Mouse (Mus musculus) liver, embryonic 16.5 days (tissue): ENCODE measurements around the gene Gapdh. TPM values are rescaled to one million over a fixed set of nuclear protein-coding genes. Genes with fewer than 3 reads are reported as not detected.

ENCODE experiments used
- ATAC-seq: fragments of 200-750 bp; cut with Nextera tagmentation; 2 replicates; pipeline ENCODE4 v1.8.0; 2017; ENCODE audit warnings: low read depth, mild to moderate bottlenecking, moderate number of reproducible peaks, moderate library complexity
- H3K27ac ChIP-seq: fragments of 300-500 bp; sonication (generic); 2 replicates; pipeline ENCODE4 v1.5.1; 2014; ENCODE audit warnings: mild to moderate bottlenecking, low read length
- H3K27me3 ChIP-seq: fragments of 300-500 bp; sonication (generic); 2 replicates; pipeline ENCODE4 v1.6.1; 2014; ENCODE audit warnings: low read depth, low read length, mixed read lengths; ENCODE audit not compliant: control insufficient read depth, insufficient read depth
- H3K36me3 ChIP-seq: fragments of 300-500 bp; sonication (generic); 2 replicates; pipeline ENCODE4 v1.6.1; 2014; ENCODE audit warnings: mild to moderate bottlenecking; ENCODE audit not compliant: control insufficient read depth, insufficient read depth
- H3K4me1 ChIP-seq: fragments of 300-500 bp; sonication (generic); 2 replicates; pipeline ENCODE4 v1.6.1; 2014; ENCODE audit warnings: low read depth, low read length, mixed read lengths; ENCODE audit not compliant: control insufficient read depth
- H3K4me2 ChIP-seq: fragments of 300-500 bp; sonication (generic); 2 replicates; pipeline ENCODE4 v1.6.1; 2014; ENCODE audit warnings: low read depth, low read length, mixed read lengths
- H3K4me3 ChIP-seq: fragments of 300-500 bp; sonication (generic); 2 replicates; pipeline ENCODE4 v1.5.1; 2014; ENCODE audit warnings: low read depth, mild to moderate bottlenecking, low read length
- H3K9ac ChIP-seq: fragments of 300-500 bp; sonication (generic); 2 replicates; pipeline ENCODE4 v1.6.1; 2014; ENCODE audit warnings: low read depth, low read length
- H3K9me3 ChIP-seq: fragments of 300-500 bp; sonication (generic); replicated peaks from 2 replicates; pipeline ENCODE4 v1.6.1; 2016; ENCODE audit warnings: low read length; ENCODE audit not compliant: control insufficient read depth
- WGBS: fragments of 180-500 bp; shearing (Covaris S2); extraction: QIAGEN DNeasy Blood & Tissue Kit; methylation state at CpG from one replicate; pipeline ENCODE4 v1.1.7; 2014; ENCODE audit not compliant: insufficient replicate concordance; 5-methylcytosine and 5-hydroxymethylcytosine counted together
- microRNA-seq: library from miRNA; unstranded; fragments of <30 nt; microRNA quantifications from one replicate; pipeline ENCODE4, GENCODE M21; 2016
- polyA plus RNA-seq: library from polyadenylated mRNA; unstranded; fragments of >200 nt; fragmentation: Nextera tagmentation; extraction: Ambion mirVana; gene quantifications from 2 replicates; pipeline ENCODE4 v1.2.1, GENCODE M21; 2015

Gapdh gene
- polyA plus RNA-seq, 1 experiment from 2014 or later, result 1,202 TPM

GRCm38 (mm10) chr6:125132470-125132869 is 33.8 kb downstream of the Gapdh start:
- no peak for ATAC-seq
- Histone ChIP-seq H3K4me2 (peak overlapping the region; percentile 91), H3K27ac (peak overlapping the region; percentile 56), H3K27me3 (no peaks in the 10 kb centered on the region), H3K4me3 (peak overlapping the region; percentile 82), H3K9me3 (no peaks in the 10 kb centered on the region), H3K9ac (peak overlapping the region; percentile 81), H3K4me1 (peaks cover 15% of the 10 kb centered on the region), H3K36me3 (peaks cover 51% of the 10 kb centered on the region)
- WGBS, result 2% methylated on average over 11 of the region's 11 CpGs

- no peaks in the 10 kb centered on the region for H3K9me3 ChIP-seq
- ATAC-seq, result peak; percentile 90
- WGBS, result under 1% methylated on average over 66 of the region's 66 CpGs
- peaks cover 15% of the 10 kb centered on the region for H3K4me1 ChIP-seq
- H3K9ac ChIP-seq, result peak within 1 kb of the TSS; percentile 81
- peak within 1 kb of the TSS; percentile 91 for H3K4me2 ChIP-seq
- H3K4me3 ChIP-seq, result peak within 1 kb of the TSS; percentile 82
- peaks cover 47% of the 10 kb centered on the region for H3K36me3 ChIP-seq
- peak within 1 kb of the TSS; percentile 87 for H3K27ac ChIP-seq
- no peaks in the 10 kb centered on the region for H3K27me3 ChIP-seq
Observed at GRCm38 (mm10) chr6:125131302-125132156, 34.7 kb downstream of the Gapdh start, which contains the start of gene Nop2. Gene Nop2, plus strand, starts transcription at chr6:125131909.

GRCm38 (mm10) chr6:125129710-125130402 is 36.4 kb downstream of the Gapdh start:
- no peak overlapping the region for H3K27ac ChIP-seq
- no peak for ATAC-seq

GRCm38 (mm10) chr6:125128724-125129123 is 37.5 kb downstream of the Gapdh start:
- Histone ChIP-seq H3K27ac (no peak overlapping the region), H3K9me3 (no peaks in the 10 kb centered on the region), H3K4me3 (no peak overlapping the region), H3K36me3 (peaks cover 38% of the 10 kb centered on the region), H3K9ac (no peak overlapping the region), H3K27me3 (no peaks in the 10 kb centered on the region), H3K4me2 (no peak overlapping the region), H3K4me1 (peaks cover 15% of the 10 kb centered on the region)
- 84% methylated on average over 12 of the region's 12 CpGs for WGBS
- ATAC-seq, result no peak

More at GRCm38 (mm10) chr6:125129710-125130402, 36.4 kb downstream of the Gapdh start:
- Histone ChIP-seq H3K4me3 (no peak overlapping the region), H3K4me1 (peaks cover 15% of the 10 kb centered on the region), H3K4me2 (no peak overlapping the region), H3K36me3 (peaks cover 37% of the 10 kb centered on the region), H3K9ac (no peak overlapping the region), H3K27me3 (no peaks in the 10 kb centered on the region), H3K9me3 (no peaks in the 10 kb centered on the region)
- WGBS, result 85% methylated on average over 20 of the region's 20 CpGs

- Histone ChIP-seq H3K36me3 (peaks cover 67% of the 10 kb centered on the region), H3K4me3 (no peak overlapping the region), H3K27ac (no peak overlapping the region), H3K4me2 (no peak overlapping the region), H3K4me1 (no peaks in the 10 kb centered on the region), H3K9ac (no peak overlapping the region), H3K27me3 (no peaks in the 10 kb centered on the region), H3K9me3 (no peaks in the 10 kb centered on the region)
- 87% methylated on average over 8 of the region's 8 CpGs for WGBS
- no peak for ATAC-seq
Observed at GRCm38 (mm10) chr6:125119387-125119786, 46.9 kb downstream of the Gapdh start.

GRCm38 (mm10) chr6:125112553-125112952 is 53.7 kb downstream of the Gapdh start:
- no peak for ATAC-seq
- WGBS, result 69% methylated on average over 11 of the region's 11 CpGs

More at GRCm38 (mm10) chr6:125112553-125112952, 53.7 kb downstream of the Gapdh start:
- H3K9ac ChIP-seq, result no peak overlapping the region
- H3K27me3 ChIP-seq, result no peaks in the 10 kb centered on the region
- H3K36me3 ChIP-seq, result peaks cover 78% of the 10 kb centered on the region
- H3K27ac ChIP-seq, result no peak overlapping the region
- H3K9me3 ChIP-seq, result no peaks in the 10 kb centered on the region
- no peak overlapping the region for H3K4me2 ChIP-seq
- H3K4me3 ChIP-seq, result no peak overlapping the region
- H3K4me1 ChIP-seq, result no peaks in the 10 kb centered on the region

Small RNA genes within 50 kb of the gene (microRNA-seq; reads per million reads assigned to microRNA genes)
- gene Mir3098, result 2.0 reads per million

Other genes with a start within 250 kb of the Gapdh start
- 42.3 and 49.6 TPM in 2 replicates for gene Ptms, start 246.4 kb downstream of the Gapdh start, polyA plus RNA-seq
- 103 and 110 TPM in 2 replicates for gene Mlf2, start 235.1 kb downstream of the Gapdh start, polyA plus RNA-seq
- 44.4 and 49.6 TPM in 2 replicates for gene Cops7a, start 200.9 kb downstream of the Gapdh start, polyA plus RNA-seq
- gene Pianp, start 169.8 kb downstream of the Gapdh start, polyA plus RNA-seq, result 0.05 and 0.11 TPM in 2 replicates
- gene Zfp384, start 157.3 kb downstream of the Gapdh start, polyA plus RNA-seq, result 3.5 and 3.6 TPM in 2 replicates
- gene Ing4, start 126.7 kb downstream of the Gapdh start, polyA plus RNA-seq, result 27.6 and 32.4 TPM in 2 replicates
- gene Acrbp, start 116.8 kb downstream of the Gapdh start, polyA plus RNA-seq, result 2.0 and 4.5 TPM in 2 replicates
- gene Lpar5, start 98.5 kb downstream of the Gapdh start, polyA plus RNA-seq, result 1.4 and 1.5 TPM in 2 replicates
- gene Chd4, start 70.5 kb downstream of the Gapdh start, polyA plus RNA-seq, result 18.2 and 22.9 TPM in 2 replicates
- 25.2 and 25.3 TPM in 2 replicates for gene Nop2, start 34.6 kb downstream of the Gapdh start, polyA plus RNA-seq
- 3.0 and 4.2 TPM in 2 replicates for gene Iffo1, start 21.2 kb downstream of the Gapdh start, polyA plus RNA-seq
- gene Ncapd2, start 25.2 kb upstream of the Gapdh start, polyA plus RNA-seq, result 96.1 and 98.1 TPM in 2 replicates
- 145 and 162 TPM in 2 replicates for gene Mrpl51, start 25.3 kb upstream of the Gapdh start, polyA plus RNA-seq
- 1.5 and 1.8 TPM in 2 replicates for gene Vamp1, start 49.1 kb upstream of the Gapdh start, polyA plus RNA-seq
- gene Tapbpl, start 65.4 kb upstream of the Gapdh start, polyA plus RNA-seq, result 9.1 and 9.7 TPM in 2 replicates
- gene Cd27, start 70.5 kb upstream of the Gapdh start, polyA plus RNA-seq, result 1.1 and 1.5 TPM in 2 replicates
- gene Tuba3a, start 119.6 kb upstream of the Gapdh start, polyA plus RNA-seq, result not detected in 2 replicates
- gene Ltbr, start 147.4 kb upstream of the Gapdh start, polyA plus RNA-seq, result 22.3 and 22.5 TPM in 2 replicates
- 0.61 and 0.74 TPM in 2 replicates for gene Scnn1a, start 154.2 kb upstream of the Gapdh start, polyA plus RNA-seq
- 30.5 and 32.8 TPM in 2 replicates for gene Tnfrsf1a, start 182.9 kb upstream of the Gapdh start, polyA plus RNA-seq
- gene Plekhg6, start 214.3 kb upstream of the Gapdh start, polyA plus RNA-seq, result 0.65 and 0.86 TPM in 2 replicates